Mouse (Mus musculus): ENCODE measurements around the gene Fen1. TPM values are rescaled to one million over a fixed set of nuclear protein-coding genes. Genes with fewer than 3 reads are reported as not detected.

The Fen1 gene
- total RNA-seq, 1 experiment from 2014 or later, result 118 TPM

DNA sequence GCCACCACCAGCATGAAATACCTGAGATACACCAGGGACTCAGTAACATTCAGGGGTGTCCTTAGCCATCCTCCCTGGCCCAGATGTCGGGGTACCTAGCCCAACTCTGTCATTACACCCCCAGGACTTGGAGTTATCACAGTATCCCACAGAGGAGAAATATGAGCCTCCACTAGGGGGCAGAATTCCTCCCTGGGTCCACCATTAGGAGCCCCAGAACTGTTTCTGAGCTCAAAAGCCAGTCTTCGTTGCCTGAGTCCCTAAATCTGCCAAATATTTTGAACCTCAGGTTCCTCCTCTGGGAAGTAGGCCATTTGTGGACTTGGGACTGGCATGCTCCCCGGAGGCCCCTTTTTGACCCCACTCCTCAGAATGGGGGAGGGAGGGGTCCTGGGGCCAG, 15.1 kb upstream of the Fen1 start:
- ATAC-seq (replicated peaks; ENCODE audit: low read depth, poor library complexity, severe bottlenecking), result peak; percentile 46; the same call in 1 of the 2 replicates

DNA sequence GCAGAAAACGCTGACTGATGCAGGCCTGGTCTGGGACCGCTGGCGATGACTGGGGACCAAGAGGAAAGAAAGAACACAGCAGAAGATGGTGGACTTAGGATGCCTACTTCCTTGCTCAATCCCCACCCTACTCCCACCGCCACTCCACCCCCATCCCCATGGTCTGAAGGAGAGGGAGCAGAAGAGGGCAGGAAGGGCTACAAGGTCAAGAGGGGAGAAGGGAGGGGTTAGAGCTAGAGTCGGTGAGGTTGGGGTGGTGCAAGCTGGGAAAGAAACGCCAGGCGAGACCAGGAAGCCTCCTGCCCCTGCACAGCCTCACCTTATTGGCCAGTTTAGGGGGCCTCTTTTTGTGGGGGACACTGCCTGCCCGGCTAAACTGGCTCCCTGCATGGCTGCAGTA, 12.1 kb upstream of the Fen1 start:
- ATAC-seq (replicated peaks; ENCODE audit: low read depth, poor library complexity, severe bottlenecking), result no peak

DNA sequence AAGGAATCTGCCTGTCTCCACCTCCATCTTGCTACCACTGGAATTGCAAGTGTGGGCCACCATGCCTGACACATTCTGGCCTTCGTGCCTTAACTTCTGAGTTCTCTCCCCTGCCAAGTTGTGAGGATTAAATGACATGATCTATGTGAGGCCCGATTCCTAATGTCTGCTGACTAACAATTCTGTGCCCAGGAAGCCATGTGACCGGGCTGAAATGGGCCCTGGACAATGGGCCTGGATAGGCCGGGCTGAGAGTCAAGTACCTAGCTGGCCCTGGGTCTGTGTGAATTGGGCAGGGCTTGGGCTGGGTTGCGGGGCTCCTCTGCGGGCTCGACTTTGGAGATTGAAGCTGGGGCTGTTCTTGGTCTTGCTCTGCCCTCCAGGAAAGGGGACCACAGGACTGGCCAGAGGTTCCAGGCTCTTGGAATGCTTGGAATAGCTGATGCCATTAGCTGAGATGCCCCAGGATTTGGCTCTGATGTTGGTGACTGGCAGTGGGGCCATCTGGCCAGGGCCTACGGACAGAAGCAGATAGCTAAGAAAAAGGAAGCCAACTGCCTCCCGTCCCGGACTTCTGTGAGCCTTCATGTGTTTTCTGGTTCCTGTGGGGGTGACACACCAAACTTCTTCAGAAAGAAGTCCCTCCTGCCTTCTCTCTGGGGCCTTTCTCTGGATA, 10.0 kb upstream of the Fen1 start:
- no peak for ATAC-seq (replicated peaks; ENCODE audit: low read depth, poor library complexity, severe bottlenecking)

DNA sequence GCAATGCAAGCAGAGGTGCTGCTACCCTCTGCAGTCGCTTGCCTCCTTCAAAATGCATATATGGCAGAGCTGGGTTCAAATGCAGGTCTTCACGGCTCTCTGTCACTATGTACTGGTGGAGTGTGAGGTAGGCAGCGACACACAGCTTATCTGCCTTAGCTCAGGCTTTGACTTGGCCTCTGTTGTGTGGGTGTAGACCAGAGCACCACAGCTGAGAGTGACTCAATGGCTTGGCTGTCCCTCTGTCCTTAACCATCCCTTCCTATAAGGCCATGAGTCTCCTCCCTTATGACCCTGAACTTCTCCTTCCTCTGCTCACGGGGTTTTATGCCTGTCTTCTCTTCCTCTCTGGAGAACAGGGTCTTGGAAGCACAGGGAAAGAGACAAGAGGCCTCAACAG, 6.9 kb upstream of the Fen1 start:
- no peak for ATAC-seq (replicated peaks; ENCODE audit: low read depth, poor library complexity, severe bottlenecking)

DNA sequence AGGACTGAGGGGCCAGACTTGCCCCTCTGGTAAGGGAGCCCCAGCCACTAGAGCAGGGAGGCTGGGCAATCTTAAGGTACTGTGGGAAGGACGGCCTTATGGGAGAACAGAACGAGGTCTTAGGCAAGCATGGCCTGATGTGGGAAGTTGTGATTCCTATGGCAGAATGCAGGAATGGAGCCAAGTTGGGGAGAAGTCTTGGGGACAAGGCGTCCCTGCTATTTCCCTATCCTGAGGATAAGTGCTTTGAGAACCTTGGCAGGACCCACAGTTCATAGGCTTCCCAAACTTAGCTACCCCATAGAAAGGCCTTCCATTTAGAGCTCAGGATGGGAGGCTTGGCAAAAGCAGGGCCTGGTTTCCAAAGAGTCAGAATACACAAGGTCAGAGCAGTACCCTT, 4.9 kb upstream of the Fen1 start:
- ATAC-seq (replicated peaks; ENCODE audit: low read depth, poor library complexity, severe bottlenecking), result no peak

DNA sequence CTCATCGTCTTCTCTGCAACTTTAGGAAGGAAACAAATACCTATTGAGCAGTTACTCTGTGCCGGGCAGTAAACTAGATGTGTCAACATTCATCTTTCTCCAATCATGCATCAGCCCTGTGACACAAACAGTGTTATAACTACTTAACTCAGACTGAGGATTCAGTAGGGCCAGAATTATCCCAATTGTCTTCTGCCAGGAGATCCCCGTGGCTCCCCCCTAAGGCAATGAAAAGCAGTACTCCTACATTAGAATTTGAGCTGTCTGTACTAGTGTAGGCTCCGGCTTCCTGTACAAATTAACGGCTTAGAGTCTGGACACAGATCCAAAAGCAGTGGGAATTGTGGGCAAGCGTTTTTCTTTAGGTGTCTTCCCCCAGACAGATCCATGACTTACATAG, 1.1 kb upstream of the Fen1 start:
- ATAC-seq (replicated peaks; ENCODE audit: low read depth, poor library complexity, severe bottlenecking), result no peak

DNA sequence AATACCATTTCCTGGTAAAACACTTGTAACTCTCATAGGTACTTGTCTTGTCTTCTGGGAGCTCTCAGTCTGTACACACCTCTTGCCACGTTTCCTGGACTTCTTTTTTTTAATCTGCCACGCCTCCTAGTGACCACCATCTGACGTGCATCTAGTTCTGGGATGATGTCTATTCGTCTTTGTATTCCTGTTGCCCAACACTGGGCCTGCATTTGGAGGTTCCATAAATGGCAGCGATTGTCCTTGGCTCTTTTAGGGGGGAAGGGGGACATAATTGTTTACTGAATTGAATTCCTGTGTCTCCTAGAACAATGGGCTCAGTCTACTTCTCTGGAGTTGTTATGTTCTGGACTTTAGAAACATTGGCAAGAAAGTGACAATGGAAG, 640 bp upstream of the Fen1 start:
- peak; percentile 71 for ATAC-seq (replicated peaks; ENCODE audit: low read depth, poor library complexity, severe bottlenecking)

DNA sequence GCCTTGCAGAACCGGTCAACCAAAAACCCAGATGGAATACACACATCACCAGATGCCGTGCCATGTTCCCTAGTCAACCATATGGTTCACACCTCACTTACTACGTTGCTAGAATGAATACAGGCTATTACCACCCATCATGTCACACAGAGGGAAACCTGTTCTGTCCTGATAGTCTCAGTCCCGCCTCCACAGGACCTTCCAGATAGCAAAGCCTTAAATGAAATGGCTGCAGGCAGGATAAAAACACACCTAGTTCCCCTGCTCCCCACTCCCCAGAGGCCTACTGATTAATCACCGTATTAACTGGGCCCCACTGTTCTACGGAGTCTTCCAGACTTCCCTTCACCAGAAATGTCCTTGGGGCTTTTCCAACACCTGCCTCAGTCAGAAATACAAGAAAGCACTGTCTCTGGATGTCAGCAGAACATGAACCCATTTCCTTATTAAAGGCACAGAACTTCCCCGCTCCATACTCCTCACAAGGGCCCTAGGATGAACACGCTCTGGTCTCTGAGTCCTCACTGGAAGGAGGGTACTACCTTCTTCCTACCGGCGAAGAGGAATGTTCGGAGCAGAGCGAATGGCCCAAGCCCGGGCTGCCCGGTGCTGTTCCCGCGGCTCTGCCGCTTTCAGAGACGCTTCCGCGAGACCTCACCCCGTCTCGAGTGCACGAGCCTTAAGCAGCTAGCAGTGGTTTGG, 672 bp downstream of the Fen1 start:
- ATAC-seq (replicated peaks; ENCODE audit: low read depth, poor library complexity, severe bottlenecking), result peak; percentile 24

DNA sequence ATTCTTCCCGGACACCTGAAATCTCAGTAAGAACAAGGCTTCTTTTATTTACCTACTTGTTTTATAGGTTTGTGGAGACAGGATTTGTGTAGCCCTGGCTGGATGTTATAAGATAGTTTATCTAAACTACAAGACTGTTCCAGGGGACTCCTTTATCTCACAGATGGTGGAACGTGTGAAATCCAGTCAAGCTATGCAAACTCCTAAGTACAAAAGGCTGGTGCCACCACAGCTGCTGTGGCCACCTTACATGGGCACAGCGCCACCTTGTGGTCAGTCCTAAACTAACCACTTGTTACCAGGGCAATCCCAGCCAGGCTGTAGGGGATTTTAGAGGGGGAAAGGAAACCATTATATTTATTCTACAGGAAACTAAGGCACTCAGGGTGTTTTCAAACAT, 5.2 kb downstream of the Fen1 start:
- ATAC-seq (replicated peaks; ENCODE audit: low read depth, poor library complexity, severe bottlenecking), result peak; percentile 66

DNA sequence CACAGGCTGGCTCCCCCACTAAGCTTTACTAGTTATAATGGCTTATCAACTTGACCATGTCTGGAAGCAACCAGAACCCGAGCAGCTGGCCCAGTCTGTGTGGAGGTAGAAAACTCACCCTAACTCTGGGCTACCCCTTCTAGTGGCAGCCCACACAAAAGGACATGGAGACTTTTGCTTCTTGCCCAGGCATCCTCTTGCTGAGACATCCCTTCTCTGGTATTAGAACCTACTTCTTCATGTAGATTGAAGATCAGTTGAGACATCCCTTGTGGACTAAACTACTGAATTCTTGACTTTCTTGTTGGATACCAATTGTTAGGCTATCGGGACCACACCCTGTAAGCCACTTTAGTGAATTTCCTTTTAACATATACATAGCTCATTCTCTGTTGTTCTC, 5.7 kb downstream of the Fen1 start:
- ATAC-seq (replicated peaks; ENCODE audit: low read depth, poor library complexity, severe bottlenecking), result no peak

DNA sequence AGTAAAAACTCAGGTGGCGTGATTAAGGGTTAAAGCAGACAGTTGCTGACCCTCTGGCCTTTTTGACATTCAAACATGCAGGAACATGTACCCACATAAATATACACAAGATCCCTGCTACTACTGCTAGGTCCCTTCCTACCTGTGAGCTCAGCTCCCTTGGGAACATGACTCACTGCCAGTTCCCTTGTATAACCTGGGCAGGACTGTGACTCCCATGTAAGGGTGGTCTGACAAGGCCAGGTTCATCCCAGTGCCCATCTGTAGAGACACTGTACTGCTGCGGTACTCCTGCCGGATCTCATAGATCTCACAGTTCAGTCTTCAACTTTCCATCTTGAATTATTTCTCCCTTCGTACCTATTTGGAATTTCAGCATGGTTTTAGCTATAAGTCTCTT, 6.8 kb downstream of the Fen1 start:
- no peak for ATAC-seq (replicated peaks; ENCODE audit: low read depth, poor library complexity, severe bottlenecking)

DNA sequence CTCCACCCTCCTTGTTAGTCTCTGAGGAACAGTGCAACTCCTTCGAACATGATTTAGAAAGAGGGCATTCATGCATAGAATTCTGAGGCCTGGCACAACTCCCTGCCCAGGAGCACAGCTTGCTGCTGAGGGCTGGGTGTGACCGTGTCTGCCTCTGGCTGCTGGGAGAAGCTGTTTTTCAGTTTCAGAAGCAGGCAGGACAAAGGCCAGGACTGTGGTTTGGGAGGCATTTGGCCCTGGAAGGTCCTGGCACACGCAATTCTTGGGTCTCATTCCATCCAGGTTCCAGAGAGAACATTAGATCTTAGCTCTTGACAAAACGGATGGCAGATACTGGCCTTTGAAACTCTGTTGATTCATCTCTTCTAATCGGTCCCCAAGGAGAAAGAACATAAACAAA, 8.7 kb downstream of the Fen1 start:
- ATAC-seq (replicated peaks; ENCODE audit: low read depth, poor library complexity, severe bottlenecking), result no peak

DNA sequence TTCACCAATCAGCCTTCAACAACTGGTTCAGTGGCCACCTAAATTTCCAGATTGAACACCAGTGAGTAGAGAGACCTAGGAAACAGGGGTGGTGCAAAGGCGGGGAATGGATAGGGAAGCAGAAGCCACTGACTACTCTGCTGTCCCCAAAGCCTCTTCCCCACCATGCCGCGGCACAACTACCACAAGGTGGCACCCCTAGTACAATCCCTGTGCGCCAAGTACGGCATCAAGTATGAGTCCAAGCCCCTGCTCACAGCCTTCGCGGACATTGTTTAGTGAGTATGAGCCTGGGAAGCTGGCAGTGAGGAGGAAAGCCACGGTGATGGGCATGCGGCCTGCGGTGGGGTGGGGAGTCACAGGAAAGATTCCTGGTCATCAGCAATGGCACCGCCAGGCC, 9.6 kb downstream of the Fen1 start:
- no peak for ATAC-seq (replicated peaks; ENCODE audit: low read depth, poor library complexity, severe bottlenecking)

DNA sequence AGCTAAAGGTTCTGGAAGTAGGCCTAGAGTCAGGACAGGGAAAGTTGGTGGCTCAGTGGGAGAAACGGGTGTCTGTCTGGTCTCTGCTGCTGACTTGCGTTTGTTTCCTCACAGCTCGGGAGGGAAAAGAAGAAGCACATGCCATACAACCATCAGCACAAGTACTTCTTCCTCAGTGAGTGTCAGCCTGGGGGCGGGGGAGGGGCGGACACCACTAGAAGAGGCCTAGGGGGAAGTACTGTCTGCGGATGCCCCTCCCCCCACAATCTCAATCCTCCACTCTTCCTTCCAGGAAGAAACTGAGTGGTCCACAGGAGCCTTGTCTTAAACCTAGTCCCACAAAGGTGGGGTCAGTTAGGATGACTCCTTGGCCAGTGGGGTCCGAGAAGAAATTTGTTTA, 12.6 kb downstream of the Fen1 start:
- ATAC-seq (replicated peaks; ENCODE audit: low read depth, poor library complexity, severe bottlenecking), result peak; percentile 65

DNA sequence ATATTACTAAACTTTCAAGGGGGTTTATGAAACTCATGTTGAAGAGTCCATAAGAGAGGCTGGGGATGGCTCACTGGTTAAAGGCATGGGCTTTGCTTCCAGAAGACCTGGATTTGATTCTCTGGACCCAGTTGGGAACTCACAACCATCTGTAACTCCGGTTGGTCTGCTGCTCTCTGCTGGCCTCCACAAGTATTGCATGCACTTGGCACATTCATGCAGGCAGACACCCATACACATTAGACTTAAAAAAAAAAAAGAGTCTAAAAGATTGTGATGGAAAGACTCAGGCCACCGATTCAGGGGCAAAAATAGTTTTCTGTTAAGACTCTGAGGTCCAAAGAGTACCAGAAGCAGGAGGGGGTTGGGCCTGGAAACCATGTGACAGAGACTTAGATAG, 13.2 kb downstream of the Fen1 start:
- peak; percentile 66 for ATAC-seq (replicated peaks; ENCODE audit: low read depth, poor library complexity, severe bottlenecking)

DNA sequence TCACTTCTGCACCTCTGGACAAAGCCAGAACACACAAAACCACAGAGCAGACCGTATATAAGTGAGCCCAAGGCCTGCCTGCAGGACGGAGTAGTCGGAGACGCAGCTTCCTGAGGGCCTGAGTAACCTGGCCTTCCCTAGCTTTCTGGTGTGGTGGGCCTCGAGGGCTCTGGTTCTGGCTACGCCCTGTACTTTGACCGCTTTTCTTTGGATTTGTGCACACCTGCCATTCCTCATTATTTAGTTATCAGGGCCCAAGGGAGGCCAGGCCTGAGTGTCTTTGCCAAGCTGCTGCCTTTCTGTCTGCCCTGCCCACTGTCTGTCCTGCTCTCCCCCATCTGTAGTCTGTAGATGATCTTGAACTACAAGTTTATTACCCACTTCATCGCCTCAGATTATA, 14.0 kb downstream of the Fen1 start:
- no peak for ATAC-seq (replicated peaks; ENCODE audit: low read depth, poor library complexity, severe bottlenecking)

DNA sequence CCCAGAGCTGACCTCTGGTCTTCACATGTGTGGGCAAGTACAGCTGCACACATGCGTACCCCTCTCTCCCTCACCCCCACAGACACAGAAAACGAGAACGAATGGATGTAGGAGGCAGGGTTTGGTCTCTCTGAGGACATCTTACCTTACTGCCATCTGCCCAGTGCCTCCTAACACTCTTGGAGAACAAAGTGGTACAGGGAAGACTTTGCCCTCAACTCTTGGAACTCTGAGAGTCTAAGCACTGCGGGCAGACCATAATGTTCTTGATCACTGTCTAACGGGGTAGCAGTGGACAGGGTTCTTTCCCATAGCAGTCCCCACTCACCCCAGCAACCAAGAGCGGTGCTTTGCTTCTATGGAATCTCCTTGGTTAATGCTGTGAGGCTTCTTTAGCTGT, 14.9 kb downstream of the Fen1 start:
- ATAC-seq (replicated peaks; ENCODE audit: low read depth, poor library complexity, severe bottlenecking), result no peak

DNA sequence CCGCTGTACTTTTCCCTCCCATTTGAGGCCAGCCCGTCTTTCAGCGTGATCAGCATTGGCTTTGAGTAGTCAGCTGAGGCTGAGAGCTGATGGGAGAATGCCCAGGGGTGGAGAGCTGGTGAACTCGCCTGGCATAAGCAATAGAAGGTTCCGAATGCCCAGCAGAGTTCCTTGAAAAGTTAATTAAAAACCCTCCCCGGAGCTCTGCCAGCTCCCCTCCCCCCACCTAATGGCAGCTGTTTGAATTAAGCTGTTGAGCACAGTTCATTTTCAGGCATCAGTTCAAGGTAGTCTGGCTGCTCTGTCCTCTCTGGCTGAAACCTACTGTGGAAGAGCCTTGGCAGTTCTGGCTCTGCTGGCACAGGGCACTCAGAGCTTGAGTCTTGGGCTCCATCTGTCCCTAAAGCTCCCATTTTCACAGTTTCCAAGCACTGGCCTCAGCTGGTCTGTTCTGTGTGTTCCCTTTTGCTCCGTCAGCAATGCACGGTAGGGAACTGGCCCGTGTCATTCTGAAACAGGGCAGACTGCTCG, 15.6 kb downstream of the Fen1 start:
- no peak for ATAC-seq (replicated peaks; ENCODE audit: low read depth, poor library complexity, severe bottlenecking)

DNA sequence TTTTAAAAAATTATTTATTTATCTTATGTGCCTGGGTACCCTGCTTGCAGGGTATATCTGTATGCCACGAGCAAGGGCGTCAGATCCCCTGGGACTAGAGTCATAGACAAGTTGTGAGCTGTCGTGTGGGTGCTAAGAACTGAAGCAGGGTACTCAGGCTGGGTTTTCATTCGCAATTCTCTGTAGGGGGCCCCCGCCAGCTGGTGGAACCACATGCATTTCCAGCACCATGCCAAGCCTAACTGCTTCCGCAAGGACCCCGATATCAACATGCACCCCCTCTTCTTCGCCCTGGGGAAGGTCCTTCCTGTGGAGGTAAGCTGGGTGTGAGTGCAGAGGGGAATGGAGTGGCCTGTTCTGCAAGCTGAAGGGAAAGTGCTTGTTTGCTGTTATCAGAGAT, 17.4 kb downstream of the Fen1 start:
- ATAC-seq (replicated peaks; ENCODE audit: low read depth, poor library complexity, severe bottlenecking), result no peak

DNA sequence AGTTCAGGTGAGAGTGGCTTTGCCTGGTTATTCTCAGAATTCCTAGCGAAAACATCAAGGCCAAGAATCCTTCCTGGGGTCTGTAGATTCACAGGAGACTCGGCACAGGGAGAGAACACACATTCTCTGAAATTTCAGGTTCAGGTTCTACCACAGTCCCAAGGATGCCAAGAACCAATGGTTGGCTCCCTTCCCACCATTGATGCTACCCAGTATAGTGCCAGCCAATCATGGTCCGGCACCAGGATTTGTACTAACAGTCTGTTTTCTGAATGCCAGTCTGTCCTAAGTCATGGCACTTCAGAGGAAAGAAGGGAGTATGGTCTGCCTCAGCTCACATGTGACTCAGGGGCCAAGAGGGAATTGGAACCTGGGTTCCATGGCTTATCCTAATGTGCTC, 18.1 kb downstream of the Fen1 start:
- ATAC-seq (replicated peaks; ENCODE audit: low read depth, poor library complexity, severe bottlenecking), result no peak

DNA sequence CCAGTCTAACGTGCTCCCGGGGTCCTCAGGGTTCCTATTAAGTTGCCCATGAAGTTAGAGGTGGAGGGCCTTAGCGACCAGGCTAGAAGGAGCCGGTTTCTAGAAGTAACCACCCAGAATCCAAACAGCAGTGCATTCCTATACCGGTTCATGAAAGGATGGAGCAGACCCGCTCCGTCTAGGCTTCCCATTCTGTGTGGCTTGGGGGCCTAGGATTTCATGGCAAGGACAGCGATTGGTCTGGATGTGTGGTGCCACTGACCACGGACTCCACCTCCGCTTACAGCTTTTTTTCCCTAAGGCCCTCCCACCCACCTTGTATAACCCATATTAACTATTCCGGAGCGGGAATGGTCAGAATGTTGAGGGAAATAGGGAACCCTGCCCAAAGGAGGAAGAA, 19.9 kb downstream of the Fen1 start:
- ATAC-seq (replicated peaks; ENCODE audit: low read depth, poor library complexity, severe bottlenecking), result no peak

All from common myeloid progenitor, adult 5-6 weeks (primary cell).